Mouse (Mus musculus): ENCODE data around the gene Astn2. TPM values are rescaled to one million over a fixed set of nuclear protein-coding genes. Genes with fewer than 3 reads are reported as not detected.

The Astn2 gene
- polyA plus RNA-seq, 1 experiment from 2014 or later = 0.12 TPM

- Histone ChIP-seq H3K27ac (no peak overlapping the region), H3K9ac (no peak overlapping the region), H3K4me2 (no peak overlapping the region), H3K9me3 (replicated peaks) (no peaks in the 10 kb centered on the region), H3K4me3 (no peak overlapping the region), H3K27me3 (replicated peaks) (no peaks in the 10 kb centered on the region), H3K36me3 (no peaks in the 10 kb centered on the region), H3K4me1 (no peaks in the 10 kb centered on the region)
- WGBS (ENCODE audit: insufficient replicate concordance) = 69% methylated on average over 2 of the region's 2 CpGs
- no peak for ATAC-seq
Observed at GRCm38 (mm10) chr4:65946021-65946420, 458.4 kb downstream of the Astn2 start.

GRCm38 (mm10) chr4:65930901-65931300 lies 473.5 kb downstream of the Astn2 start:
- no peaks in the 10 kb centered on the region for H3K9me3 ChIP-seq (replicated peaks)
- no peak for ATAC-seq
- WGBS (ENCODE audit: insufficient replicate concordance) = 59% methylated on average over 2 of the region's 2 CpGs

GRCm38 (mm10) chr4:65920294-65920693 lies 484.1 kb downstream of the Astn2 start:
- no peak overlapping the region for H3K27ac ChIP-seq
- H3K4me1 ChIP-seq = no peaks in the 10 kb centered on the region
- H3K9me3 ChIP-seq (replicated peaks) = no peaks in the 10 kb centered on the region; the same call in 1 of the 2 replicates
- H3K9ac ChIP-seq = no peak overlapping the region
- no peaks in the 10 kb centered on the region for H3K36me3 ChIP-seq
- H3K4me2 ChIP-seq = no peak overlapping the region
- no peak for ATAC-seq
- no peaks in the 10 kb centered on the region for H3K27me3 ChIP-seq (replicated peaks)
- H3K4me3 ChIP-seq = no peak overlapping the region
- WGBS (ENCODE audit: insufficient replicate concordance) = 57% methylated on average over 1 of the region's 1 CpGs

More at GRCm38 (mm10) chr4:65930901-65931300, 473.5 kb downstream of the Astn2 start:
- H3K9ac ChIP-seq = no peak overlapping the region
- H3K27ac ChIP-seq = no peak overlapping the region
- H3K4me2 ChIP-seq = no peak overlapping the region
- H3K27me3 ChIP-seq (replicated peaks) = no peaks in the 10 kb centered on the region
- H3K36me3 ChIP-seq = no peaks in the 10 kb centered on the region
- no peak overlapping the region for H3K4me3 ChIP-seq
- H3K4me1 ChIP-seq = no peaks in the 10 kb centered on the region

- no peak overlapping the region for H3K4me3 ChIP-seq
- H3K36me3 ChIP-seq = no peaks in the 10 kb centered on the region
- H3K9ac ChIP-seq = no peak overlapping the region
- no peaks in the 10 kb centered on the region for H3K4me1 ChIP-seq
- H3K9me3 ChIP-seq (replicated peaks) = no peaks in the 10 kb centered on the region; the same call in 1 of the 2 replicates
- no peak overlapping the region for H3K4me2 ChIP-seq
- no peak overlapping the region for H3K27ac ChIP-seq
- ATAC-seq = no peak
- WGBS (ENCODE audit: insufficient replicate concordance) = 57% methylated on average over 11 of the region's 11 CpGs
- H3K27me3 ChIP-seq (replicated peaks) = no peaks in the 10 kb centered on the region
Observed at GRCm38 (mm10) chr4:65916027-65917008, 488.1 kb downstream of the Astn2 start.

GRCm38 (mm10) chr4:65912247-65912942 lies 492.0 kb downstream of the Astn2 start:
- Histone ChIP-seq H3K9me3 (replicated peaks) (no peaks in the 10 kb centered on the region), H3K36me3 (no peaks in the 10 kb centered on the region), H3K4me1 (no peaks in the 10 kb centered on the region), H3K4me2 (no peak overlapping the region), H3K4me3 (no peak overlapping the region), H3K27ac (no peak overlapping the region), H3K27me3 (replicated peaks) (no peaks in the 10 kb centered on the region), H3K9ac (no peak overlapping the region)
- ATAC-seq = no peak
- WGBS (ENCODE audit: insufficient replicate concordance) = 68% methylated on average over 8 of the region's 8 CpGs

GRCm38 (mm10) chr4:65907660-65908059 lies 496.8 kb downstream of the Astn2 start:
- no peaks in the 10 kb centered on the region for H3K9me3 ChIP-seq (replicated peaks)
- no peak overlapping the region for H3K9ac ChIP-seq
- 56% methylated on average over 7 of the region's 7 CpGs for WGBS (ENCODE audit: insufficient replicate concordance)
- no peaks in the 10 kb centered on the region for H3K36me3 ChIP-seq
- H3K27ac ChIP-seq = no peak overlapping the region
- H3K27me3 ChIP-seq (replicated peaks) = no peaks in the 10 kb centered on the region
- H3K4me1 ChIP-seq = no peaks in the 10 kb centered on the region
- no peak overlapping the region for H3K4me3 ChIP-seq
- H3K4me2 ChIP-seq = no peak overlapping the region
- no peak for ATAC-seq

GRCm38 (mm10) chr4:65904963-65905362 lies 499.4 kb downstream of the Astn2 start:
- no peak overlapping the region for H3K4me3 ChIP-seq
- no peaks in the 10 kb centered on the region for H3K9me3 ChIP-seq (replicated peaks)
- H3K4me2 ChIP-seq = no peak overlapping the region
- 65% methylated on average over 2 of the region's 2 CpGs for WGBS (ENCODE audit: insufficient replicate concordance)
- no peak overlapping the region for H3K9ac ChIP-seq
- no peaks in the 10 kb centered on the region for H3K4me1 ChIP-seq
- ATAC-seq = no peak
- H3K27me3 ChIP-seq (replicated peaks) = no peaks in the 10 kb centered on the region
- no peak overlapping the region for H3K27ac ChIP-seq
- H3K36me3 ChIP-seq = no peaks in the 10 kb centered on the region

GRCm38 (mm10) chr4:65896092-65897027 lies 508.1 kb downstream of the Astn2 start:
- Histone ChIP-seq H3K4me2 (no peak overlapping the region), H3K9me3 (replicated peaks) (no peaks in the 10 kb centered on the region), H3K27me3 (replicated peaks) (no peaks in the 10 kb centered on the region), H3K9ac (no peak overlapping the region), H3K4me3 (no peak overlapping the region), H3K36me3 (no peaks in the 10 kb centered on the region), H3K27ac (no peak overlapping the region), H3K4me1 (no peaks in the 10 kb centered on the region)
- ATAC-seq = no peak
- 61% methylated on average over 5 of the region's 5 CpGs for whole genome bisulfite sequencing (ENCODE audit: insufficient replicate concordance)

- H3K4me1 ChIP-seq = no peaks in the 10 kb centered on the region
- H3K27me3 ChIP-seq (replicated peaks) = no peaks in the 10 kb centered on the region
- WGBS (ENCODE audit: insufficient replicate concordance) = 57% methylated on average over 5 of the region's 5 CpGs
- no peak overlapping the region for H3K9ac ChIP-seq
- H3K4me2 ChIP-seq = no peak overlapping the region
- H3K36me3 ChIP-seq = no peaks in the 10 kb centered on the region
- H3K27ac ChIP-seq = no peak overlapping the region
- no peaks in the 10 kb centered on the region for H3K9me3 ChIP-seq (replicated peaks)
- H3K4me3 ChIP-seq = no peak overlapping the region
- no peak for ATAC-seq
Observed at GRCm38 (mm10) chr4:65888332-65888993, 515.9 kb downstream of the Astn2 start.

GRCm38 (mm10) chr4:65886862-65887261 lies 517.5 kb downstream of the Astn2 start:
- 45% methylated on average over 1 of the region's 1 CpGs for WGBS (ENCODE audit: insufficient replicate concordance)
- Histone ChIP-seq H3K4me3 (no peak overlapping the region), H3K4me1 (no peaks in the 10 kb centered on the region)

GRCm38 (mm10) chr4:65885921-65886320 lies 518.5 kb downstream of the Astn2 start:
- ATAC-seq = no peak
- 49% methylated on average over 3 of the region's 3 CpGs for WGBS (ENCODE audit: insufficient replicate concordance)

More at GRCm38 (mm10) chr4:65886862-65887261, 517.5 kb downstream of the Astn2 start:
- no peak for ATAC-seq
- Histone ChIP-seq H3K36me3 (no peaks in the 10 kb centered on the region), H3K9ac (no peak overlapping the region), H3K27me3 (replicated peaks) (no peaks in the 10 kb centered on the region), H3K9me3 (replicated peaks) (no peaks in the 10 kb centered on the region), H3K4me2 (no peak overlapping the region), H3K27ac (no peak overlapping the region)

More at GRCm38 (mm10) chr4:65885921-65886320, 518.5 kb downstream of the Astn2 start:
- H3K36me3 ChIP-seq = no peaks in the 10 kb centered on the region
- H3K9me3 ChIP-seq (replicated peaks) = no peaks in the 10 kb centered on the region
- no peak overlapping the region for H3K4me2 ChIP-seq
- no peak overlapping the region for H3K27ac ChIP-seq
- H3K27me3 ChIP-seq (replicated peaks) = no peaks in the 10 kb centered on the region
- no peak overlapping the region for H3K9ac ChIP-seq
- no peaks in the 10 kb centered on the region for H3K4me1 ChIP-seq
- H3K4me3 ChIP-seq = no peak overlapping the region

Measured in liver, embryonic 12.5 days (tissue).